9 mouse cellular contexts compared by ENCODE assay signal in genomic region chr5:33640652-33641051, GRCm38 (mm10). TPM values are rescaled to one million over a fixed set of nuclear protein-coding genes. Genes with fewer than 3 reads are reported as not detected.
A peak's percentile ranks its signal among the peaks of the same experiment; 100 is the strongest.
DNase-seq lines count a peak whose midpoint lies in the region; ATAC-seq lines count a peak whose summit lies in the region.
"Had no signal": no experiment of that assay in that cellular context is flagged by ENCODE, and none has a peak within 500 bp of the region (broad histone marks: within the 10 kb centered on the region; RNA-seq: fewer than 3 reads in every experiment).

No protein-coding gene starts in this region.

- no peak for ATAC-seq in heart, embryonic 12.5 days (ENCODE audit: insufficient number of reproducible peaks, low FRiP score)

- H3K4me2 ChIP-seq in heart, embryonic 12.5 days, result no peak overlapping the region
- H3K4me2 ChIP-seq: liver, embryonic 15.5 days had no signal

- DNase-seq in heart, adult 18-20 months, result peak; percentile 49 to 65
- peak; percentile 74 for DNase-seq in CD4-positive, CD25-positive, alpha-beta regulatory T cell, adult 2 months (ENCODE audit: low read depth, low spot score)
- peak; percentile 24 for DNase-seq in WW6 (ENCODE audit: low read depth, low spot score)
- DNase-seq in gastrocnemius, postnatal 25 days, result peak; percentile 33
- DNase-seq in left cerebral cortex, postnatal 36 days (ENCODE audit: low spot score in 2 of 2), result peak; percentile 23 to 46
- peak; percentile 79 for DNase-seq in retina, embryonic 14.5 days (ENCODE audit: low spot score)
- no peak for DNase-seq in urinary bladder, postnatal 25 days (ENCODE audit: low spot score)

- 46% methylated on average over 3 of the region's 3 CpGs for WGBS in heart, embryonic 12.5 days

- no peak overlapping the region for H3K4me3 ChIP-seq in heart, embryonic 12.5 days
- H3K4me3 ChIP-seq: liver, embryonic 15.5 days had no signal

- peaks cover 80% of the 10 kb centered on the region for H3K36me3 ChIP-seq in heart, embryonic 12.5 days

- H3K27ac ChIP-seq in heart, embryonic 12.5 days (ENCODE audit: poor library complexity, severe bottlenecking), result no peak overlapping the region
- H3K27ac ChIP-seq: liver, embryonic 15.5 days had no signal

- H3K27me3 ChIP-seq in heart, embryonic 12.5 days (replicated peaks), result no peaks in the 10 kb centered on the region
- H3K27me3 ChIP-seq: liver, embryonic 15.5 days had no signal

- no peaks in the 10 kb centered on the region for H3K9me3 ChIP-seq in heart, embryonic 12.5 days (replicated peaks)
- H3K9me3 ChIP-seq: liver, embryonic 15.5 days had no signal

- no peaks in the 10 kb centered on the region for H3K4me1 ChIP-seq in heart, embryonic 12.5 days (replicated peaks)

- intact Hi-C loops in left cerebral cortex, postnatal 36 days (cut with DNase I), result no loop called here

- H3K9ac ChIP-seq in heart, embryonic 12.5 days, result no peak overlapping the region
- H3K9ac ChIP-seq: liver, embryonic 15.5 days had no signal

RNA-seq across cellular contexts. Expression of gene Gm9903, which starts 10.9 kb away (rescaled TPM):
- 1 to 10 TPM in 1 of 2 experiments, under 1 TPM in 1; 0.87 to 1.2 TPM for total RNA-seq in heart, adult 18-20 months (2021)
- polyA plus RNA-seq in heart, embryonic 12.5 days (2016; fragmentation: Nextera tagmentation; extraction: Ambion mirVana), result 0.73 and 1.0 TPM in 2 replicates
- under 1 TPM; 0.51 to 0.88 TPM for total RNA-seq in gastrocnemius, postnatal 25 days (2021)
- 1 to 10 TPM in 1 of 2 experiments, under 1 TPM in 1; 0.64 to 1.7 TPM for total RNA-seq in left cerebral cortex, postnatal 36 days (2021)

RNA-seq across cellular contexts. Expression of gene Fam53a, which starts 11.2 kb away (rescaled TPM):
- 10 to 100 TPM; 21.6 to 28.7 TPM for total RNA-seq in heart, adult 18-20 months (2021)
- polyA plus RNA-seq in heart, embryonic 12.5 days (2016; fragmentation: Nextera tagmentation; extraction: Ambion mirVana), result 52.9 and 53.5 TPM in 2 replicates
- 10 to 100 TPM; 50.2 to 59.6 TPM for total RNA-seq in gastrocnemius, postnatal 25 days (2021)
- 10 to 100 TPM; 24.6 to 28.6 TPM for total RNA-seq in left cerebral cortex, postnatal 36 days (2021)

RNA-seq across cellular contexts. Expression of gene Slbp, which starts 11.7 kb away (rescaled TPM):
- total RNA-seq in heart, adult 18-20 months (2021), result 10 to 100 TPM; 13.5 to 14.7 TPM
- polyA plus RNA-seq in heart, embryonic 12.5 days (2016; fragmentation: Nextera tagmentation; extraction: Ambion mirVana), result 135 and 140 TPM in 2 replicates
- total RNA-seq in gastrocnemius, postnatal 25 days (2021), result 1 to 10 TPM; 7.3 to 8.2 TPM
- total RNA-seq in left cerebral cortex, postnatal 36 days (2021), result 10 to 100 TPM; 22.5 to 26.4 TPM

RNA-seq across cellular contexts. Expression of gene Tacc3, which starts 17.3 kb away (rescaled TPM):
- 1 to 10 TPM; 1.5 to 2.5 TPM for total RNA-seq in heart, adult 18-20 months (2021)
- 152 and 163 TPM in 2 replicates for polyA plus RNA-seq in heart, embryonic 12.5 days (2016; fragmentation: Nextera tagmentation; extraction: Ambion mirVana)
- total RNA-seq in gastrocnemius, postnatal 25 days (2021), result 1 to 10 TPM; 1.7 to 2.5 TPM
- 1 to 10 TPM; 6.0 to 6.1 TPM for total RNA-seq in left cerebral cortex, postnatal 36 days (2021)

RNA-seq across cellular contexts. Expression of gene Tmem129, which starts 17.6 kb away (rescaled TPM):
- 10 to 100 TPM; 19.5 to 19.6 TPM for total RNA-seq in heart, adult 18-20 months (2021)
- 34.3 and 34.9 TPM in 2 replicates for polyA plus RNA-seq in heart, embryonic 12.5 days (2016; fragmentation: Nextera tagmentation; extraction: Ambion mirVana)
- 1 to 10 TPM; 8.0 to 8.2 TPM for total RNA-seq in gastrocnemius, postnatal 25 days (2021)
- total RNA-seq in left cerebral cortex, postnatal 36 days (2021), result 10 to 100 TPM; 24.4 to 27.5 TPM
